Mouse (Mus musculus): ENCODE measurements around the gene Cdiptos.
A peak's percentile ranks its signal among the peaks of the same experiment; 100 is the strongest.

The Cdiptos gene

GRCm38 (mm10) chr7:126975950-126976866, at the start of gene Cdiptos:
Cdiptos (minus strand) TSS chr7:126976098.
- DNase-seq (ENCODE audit: low spot score): peak; percentile 99

- DNase-seq (ENCODE audit: low spot score): peak; percentile 87
Observed at GRCm38 (mm10) chr7:127024755-127025555, 49.1 kb upstream of the Cdiptos start.

GRCm38 (mm10) chr7:127023896-127024690, 48.2 kb upstream of the Cdiptos start:
- DNase-seq (ENCODE audit: low spot score): no peak

- no peak for DNase-seq (ENCODE audit: low spot score)
Observed at GRCm38 (mm10) chr7:127023272-127023691, 47.4 kb upstream of the Cdiptos start.

GRCm38 (mm10) chr7:127022528-127023271, 46.8 kb upstream of the Cdiptos start:
- DNase-seq (ENCODE audit: low spot score): no peak

- peak; percentile 49 for DNase-seq (ENCODE audit: low spot score)
Observed at GRCm38 (mm10) chr7:127021563-127022527, 45.9 kb upstream of the Cdiptos start.

GRCm38 (mm10) chr7:127020901-127021562, 45.1 kb upstream of the Cdiptos start, which contains the start of the genes Gm42742 and Prrt2:
Gm42742 (minus strand) TSS chr7:127021097.
Prrt2 (minus strand) TSS chr7:127021211.
- DNase-seq (ENCODE audit: low spot score): peak; percentile 68

- no peak for DNase-seq (ENCODE audit: low spot score)
Observed at GRCm38 (mm10) chr7:127020491-127020890, 44.6 kb upstream of the Cdiptos start.

- DNase-seq (ENCODE audit: low spot score): no peak
Observed at GRCm38 (mm10) chr7:127020031-127020430, 44.1 kb upstream of the Cdiptos start.

- DNase-seq (ENCODE audit: low spot score): no peak
Observed at GRCm38 (mm10) chr7:127019306-127019960, 43.5 kb upstream of the Cdiptos start.

GRCm38 (mm10) chr7:127018416-127019305, 42.8 kb upstream of the Cdiptos start:
- DNase-seq (ENCODE audit: low spot score): no peak

- no peak for DNase-seq (ENCODE audit: low spot score)
Observed at GRCm38 (mm10) chr7:127017950-127018345, 42.0 kb upstream of the Cdiptos start.

GRCm38 (mm10) chr7:127016971-127017949, 41.4 kb upstream of the Cdiptos start, which contains the start of gene Pagr1a:
Pagr1a (minus strand) TSS chr7:127017352.
- peak; percentile 100 for DNase-seq (ENCODE audit: low spot score)

- DNase-seq (ENCODE audit: low spot score): peak; percentile 72
Observed at GRCm38 (mm10) chr7:127016486-127016938, 40.6 kb upstream of the Cdiptos start.

- DNase-seq (ENCODE audit: low spot score): no peak
Observed at GRCm38 (mm10) chr7:127016481-127016485, 40.4 kb upstream of the Cdiptos start, which contains the start of gene Pagr1b. Pagr1b (minus strand) TSS chr7:127016484.

- DNase-seq (ENCODE audit: low spot score): peak; percentile 75
Observed at GRCm38 (mm10) chr7:127016081-127016480, 40.2 kb upstream of the Cdiptos start.

- no peak for DNase-seq (ENCODE audit: low spot score)
Observed at GRCm38 (mm10) chr7:127014993-127015392, 39.1 kb upstream of the Cdiptos start.

Measured in embryo, embryonic 10 days (tissue).